Mouse (Mus musculus) small intestine, adult 2 months (tissue): ENCODE measurements around the gene Aes. TPM values are rescaled to one million over a fixed set of nuclear protein-coding genes. Genes with fewer than 3 reads are reported as not detected.

ENCODE experiments used
- H3K27ac ChIP-seq: fragments of 200-500 bp; 2 replicates; pipeline ENCODE4 v1.5.1; 2012; ENCODE audit warnings: low read depth, low read length, control low read depth, inconsistent platforms; ENCODE audit not compliant: insufficient read depth
- H3K27me3 ChIP-seq: fragments of 200-500 bp; 2 replicates; pipeline ENCODE4 v1.6.1; 2012; ENCODE audit warnings: mild to moderate bottlenecking, moderate library complexity, low read length, inconsistent platforms; ENCODE audit not compliant: control insufficient read depth, insufficient read depth
- H3K36me3 ChIP-seq: fragments of 200-500 bp; 2 replicates; pipeline ENCODE4 v1.6.1; 2012; ENCODE audit warnings: mild to moderate bottlenecking, low read length, control low read depth, inconsistent platforms; ENCODE audit not compliant: control insufficient read depth, insufficient read depth
- H3K4me1 ChIP-seq: fragments of 200-500 bp; 2 replicates; pipeline ENCODE4 v1.6.1; 2012; ENCODE audit warnings: low read length, inconsistent platforms, mixed read lengths; ENCODE audit not compliant: control insufficient read depth, insufficient read depth, insufficient read length
- H3K4me3 ChIP-seq: fragments of 200-500 bp; 2 replicates; pipeline ENCODE4 v1.5.1; 2012; ENCODE audit warnings: low read depth, mild to moderate bottlenecking, control low read depth, inconsistent platforms, low read length, moderate library complexity
- CTCF ChIP-seq: fragments of 200-500 bp; IDR thresholded peaks from 2 replicates; pipeline ENCODE4 v1.5.1; 2012; ENCODE audit warnings: low read depth, mild to moderate bottlenecking, control low read depth, inconsistent platforms, low read length, moderate library complexity, mixed read lengths; ENCODE audit not compliant: insufficient replicate concordance, insufficient read length; ENCODE audit errors: extremely low read depth
- POLR2A ChIP-seq: fragments of 200-500 bp; IDR thresholded peaks from 2 replicates; pipeline ENCODE4 v1.6.1; 2012; ENCODE audit warnings: low read depth, mild to moderate bottlenecking, control low read depth, inconsistent platforms, low read length, moderate library complexity
- WGBS: fragments of 180-500 bp; shearing (Covaris S2); methylation state at CpG from one replicate; pipeline ENCODE4 v1.1.7; 2018; 5-methylcytosine and 5-hydroxymethylcytosine counted together
- polyA plus RNA-seq: library from polyadenylated mRNA; depleted of rRNA; stranded (reverse); fragments of >200 nt; gene quantifications from 2 replicates; pipeline ENCODE4 v1.2.3, GENCODE M21; 2012

The Aes gene
- polyA plus RNA-seq, 1 experiment, result 3,003 TPM

GRCm38 (mm10) chr10:81575208-81575631, 15.9 kb downstream of the Aes start:
- H3K36me3 ChIP-seq, result no peaks in the 10 kb centered on the region
- H3K27ac ChIP-seq, result no peak overlapping the region
- peak overlapping the region; percentile 66 for H3K4me3 ChIP-seq
- H3K4me1 ChIP-seq, result peaks cover 10% of the 10 kb centered on the region
- WGBS, result under 1% methylated on average over 30 of the region's 30 CpGs
- H3K27me3 ChIP-seq, result peaks cover 8% of the 10 kb centered on the region
- TF ChIP-seq POLR2A, result no peak
- TF ChIP-seq CTCF, result no peak

- peaks cover 10% of the 10 kb centered on the region for H3K4me1 ChIP-seq
- H3K27ac ChIP-seq, result no peak overlapping the region
- TF ChIP-seq POLR2A (no peak), CTCF (no peak)
- H3K27me3 ChIP-seq, result peaks cover 8% of the 10 kb centered on the region
- no peaks in the 10 kb centered on the region for H3K36me3 ChIP-seq
- 9% methylated on average over 6 of the region's 6 CpGs for WGBS
- peak overlapping the region; percentile 66 for H3K4me3 ChIP-seq
Measured at GRCm38 (mm10) chr10:81575695-81576094, 16.4 kb downstream of the Aes start.

- Histone ChIP-seq H3K27ac (no peak overlapping the region), H3K4me3 (no peak overlapping the region), H3K27me3 (peaks cover 5% of the 10 kb centered on the region), H3K36me3 (no peaks in the 10 kb centered on the region), H3K4me1 (peaks cover 5% of the 10 kb centered on the region)
- TF ChIP-seq CTCF, result no peak
- no peak for TF ChIP-seq POLR2A
- WGBS, result 61% methylated on average over 4 of the region's 4 CpGs
Measured at GRCm38 (mm10) chr10:81579967-81580366, 20.7 kb downstream of the Aes start.

GRCm38 (mm10) chr10:81580441-81581070, 21.3 kb downstream of the Aes start:
- peaks cover 2% of the 10 kb centered on the region; the same call in 1 of the 2 replicates for H3K4me1 ChIP-seq
- TF ChIP-seq CTCF, result no peak
- no peak for TF ChIP-seq POLR2A
- WGBS, result 64% methylated on average over 25 of the region's 25 CpGs
- no peak overlapping the region for H3K27ac ChIP-seq
- no peaks in the 10 kb centered on the region for H3K36me3 ChIP-seq
- H3K27me3 ChIP-seq, result no peaks in the 10 kb centered on the region
- H3K4me3 ChIP-seq, result peak overlapping the region; percentile 2; the same call in 1 of the 2 replicates

- H3K27me3 ChIP-seq, result no peaks in the 10 kb centered on the region
- H3K4me1 ChIP-seq, result peaks cover 1% of the 10 kb centered on the region; the same call in 1 of the 2 replicates
- no peak overlapping the region for H3K27ac ChIP-seq
- H3K4me3 ChIP-seq, result no peak overlapping the region
- TF ChIP-seq POLR2A (no peak), CTCF (no peak)
- WGBS, result 74% methylated on average over 6 of the region's 6 CpGs
- H3K36me3 ChIP-seq, result no peaks in the 10 kb centered on the region
Measured at GRCm38 (mm10) chr10:81583347-81583746, 24.1 kb downstream of the Aes start.

GRCm38 (mm10) chr10:81588739-81589138, 29.5 kb downstream of the Aes start:
- Histone ChIP-seq H3K4me3 (no peak overlapping the region), H3K27ac (no peak overlapping the region), H3K36me3 (no peaks in the 10 kb centered on the region), H3K4me1 (no peaks in the 10 kb centered on the region), H3K27me3 (no peaks in the 10 kb centered on the region)
- TF ChIP-seq POLR2A, result no peak
- no peak for TF ChIP-seq CTCF
- WGBS, result 82% methylated on average over 7 of the region's 7 CpGs

- no peak overlapping the region for H3K27ac ChIP-seq
- TF ChIP-seq CTCF (no peak), POLR2A (no peak)
- 39% methylated on average over 9 of the region's 9 CpGs for WGBS
- no peak overlapping the region for H3K4me3 ChIP-seq
- H3K4me1 ChIP-seq, result peaks cover 4% of the 10 kb centered on the region; the same call in 1 of the 2 replicates
- no peaks in the 10 kb centered on the region for H3K36me3 ChIP-seq
- H3K27me3 ChIP-seq, result no peaks in the 10 kb centered on the region
Measured at GRCm38 (mm10) chr10:81591846-81592245, 32.6 kb downstream of the Aes start.
